In genomic region chr2:71168461-71169021, GRCm38 (mm10) we compare ENCODE assay signal across 12 mouse cellular contexts. TPM values are rescaled to one million over a fixed set of nuclear protein-coding genes. Genes with fewer than 3 reads are reported as not detected.
A peak's percentile ranks its signal among the peaks of the same experiment; 100 is the strongest.
DNase-seq lines count a peak whose midpoint lies in the region; ATAC-seq lines count a peak whose summit lies in the region.
"Had no signal": no experiment of that assay in that cellular context is flagged by ENCODE, and none has a peak within 500 bp of the region (broad histone marks: within the 10 kb centered on the region; RNA-seq: fewer than 3 reads in every experiment).

No protein-coding gene starts in this region.

- 47% methylated on average over 10 of the region's 10 CpGs for WGBS in forebrain, embryonic 11.5 days
- WGBS in forebrain, embryonic 10.5 days = 66% methylated on average over 10 of the region's 10 CpGs
- WGBS in midbrain, embryonic 11.5 days = 28% methylated on average over 10 of the region's 10 CpGs
- WGBS in midbrain, embryonic 10.5 days = 61% methylated on average over 10 of the region's 10 CpGs
- WGBS in forebrain, embryonic 15.5 days = 13% methylated on average over 10 of the region's 10 CpGs
- 13% methylated on average over 10 of the region's 10 CpGs for WGBS in midbrain, embryonic 16.5 days
- 54% methylated on average over 10 of the region's 10 CpGs for WGBS in kidney, embryonic 15.5 days

- no peaks in the 10 kb centered on the region for H3K9me3 ChIP-seq in forebrain, embryonic 11.5 days (ENCODE audit: control insufficient read depth, low read length)
- H3K9me3 ChIP-seq in forebrain, embryonic 10.5 days = no peaks in the 10 kb centered on the region
- H3K9me3 ChIP-seq in midbrain, embryonic 11.5 days (ENCODE audit: control insufficient read depth, low read length) = no peaks in the 10 kb centered on the region
- H3K9me3 ChIP-seq in midbrain, embryonic 10.5 days (replicated peaks) = no peaks in the 10 kb centered on the region
- H3K9me3 ChIP-seq in forebrain, embryonic 15.5 days = no peaks in the 10 kb centered on the region
- no peaks in the 10 kb centered on the region for H3K9me3 ChIP-seq in midbrain, embryonic 16.5 days (replicated peaks; ENCODE audit: control insufficient read depth, low read length, poor library complexity, severe bottlenecking)
- H3K9me3 ChIP-seq in kidney, embryonic 15.5 days (replicated peaks) = no peaks in the 10 kb centered on the region

- H3K4me1 ChIP-seq in forebrain, embryonic 11.5 days (replicated peaks; ENCODE audit: control insufficient read depth, insufficient read depth, low read length) = no peaks in the 10 kb centered on the region
- peaks cover 13% of the 10 kb centered on the region for H3K4me1 ChIP-seq in forebrain, embryonic 10.5 days
- H3K4me1 ChIP-seq in midbrain, embryonic 11.5 days (ENCODE audit: control insufficient read depth, insufficient read depth, low read length) = peaks cover 5% of the 10 kb centered on the region; the same call in 1 of the 2 replicates
- peaks cover 16% of the 10 kb centered on the region for H3K4me1 ChIP-seq in midbrain, embryonic 10.5 days
- peaks cover 8% of the 10 kb centered on the region; the same call in 1 of the 2 replicates for H3K4me1 ChIP-seq in forebrain, embryonic 15.5 days
- peaks cover 8% of the 10 kb centered on the region for H3K4me1 ChIP-seq in midbrain, embryonic 16.5 days (ENCODE audit: control insufficient read depth, insufficient read depth, low read length)
- H3K4me1 ChIP-seq in kidney, embryonic 15.5 days = 0 out of 2 replicates have a peak, but pooled peaks cover 2% of the 10 kb centered on the region

- DNase-seq in forebrain, embryonic 11.5 days (ENCODE audit: low spot score) = no peak
- no peak for DNase-seq in forebrain, embryonic 10.5 days (ENCODE audit: extremely low spot score, low spot score)
- DNase-seq in midbrain, embryonic 11.5 days (ENCODE audit: low spot score, missing footprints) = peak; percentile 87
- DNase-seq in midbrain, embryonic 10.5 days (ENCODE audit: low spot score) = no peak
- no peak for DNase-seq in spleen, adult 12 weeks (ENCODE audit: low spot score)
- DNase-seq: gastrocnemius, postnatal 25 days; kidney, adult 8-10 months; liver, postnatal 0 days had no signal

- no peaks in the 10 kb centered on the region for H3K36me3 ChIP-seq in forebrain, embryonic 11.5 days (ENCODE audit: control insufficient read depth, insufficient read depth, low read length)
- no peaks in the 10 kb centered on the region for H3K36me3 ChIP-seq in forebrain, embryonic 10.5 days (replicated peaks)
- H3K36me3 ChIP-seq in midbrain, embryonic 11.5 days (ENCODE audit: control insufficient read depth, insufficient read depth, low read length) = no peaks in the 10 kb centered on the region
- H3K36me3 ChIP-seq in midbrain, embryonic 10.5 days = no peaks in the 10 kb centered on the region
- no peaks in the 10 kb centered on the region for H3K36me3 ChIP-seq in forebrain, embryonic 15.5 days
- H3K36me3 ChIP-seq in midbrain, embryonic 16.5 days (ENCODE audit: control insufficient read depth, insufficient read depth, low read length) = no peaks in the 10 kb centered on the region
- H3K36me3 ChIP-seq in kidney, embryonic 15.5 days = no peaks in the 10 kb centered on the region

- H3K27ac ChIP-seq in forebrain, embryonic 11.5 days (ENCODE audit: low read depth, low read length) = no peak overlapping the region
- no peak overlapping the region for H3K27ac ChIP-seq in forebrain, embryonic 10.5 days
- H3K27ac ChIP-seq in midbrain, embryonic 11.5 days (ENCODE audit: low read depth, low read length) = peak overlapping the region; percentile 22; the same call in 1 of the 2 replicates
- H3K27ac ChIP-seq in midbrain, embryonic 10.5 days (replicated peaks) = no peak overlapping the region
- peak overlapping the region; percentile 29; the same call in 1 of the 2 replicates for H3K27ac ChIP-seq in forebrain, embryonic 15.5 days (replicated peaks)
- H3K27ac ChIP-seq in midbrain, embryonic 16.5 days (ENCODE audit: low read length) = no peak overlapping the region
- no peak overlapping the region for H3K27ac ChIP-seq in kidney, embryonic 15.5 days

- no peaks in the 10 kb centered on the region for H3K27me3 ChIP-seq in forebrain, embryonic 11.5 days (ENCODE audit: control insufficient read depth, insufficient read depth, low read length)
- H3K27me3 ChIP-seq in forebrain, embryonic 10.5 days (ENCODE audit: poor library complexity, severe bottlenecking) = no peaks in the 10 kb centered on the region
- no peaks in the 10 kb centered on the region for H3K27me3 ChIP-seq in midbrain, embryonic 11.5 days (ENCODE audit: control insufficient read depth, insufficient read depth, low read length)
- H3K27me3 ChIP-seq in midbrain, embryonic 10.5 days (ENCODE audit: low read depth, poor library complexity, severe bottlenecking) = no peaks in the 10 kb centered on the region
- H3K27me3 ChIP-seq in forebrain, embryonic 15.5 days = no peaks in the 10 kb centered on the region
- no peaks in the 10 kb centered on the region for H3K27me3 ChIP-seq in midbrain, embryonic 16.5 days (ENCODE audit: control insufficient read depth, insufficient read depth, low read depth, low read length)
- 0 out of 2 replicates have a peak, but pooled peaks cover 2% of the 10 kb centered on the region for H3K27me3 ChIP-seq in kidney, embryonic 15.5 days

- ATAC-seq in forebrain, embryonic 11.5 days (replicated peaks; ENCODE audit: low FRiP score) = peak; percentile 65; the same call in 1 of the 2 replicates
- peak; percentile 54; the same call in 1 of the 2 replicates for ATAC-seq in midbrain, embryonic 11.5 days (ENCODE audit: low FRiP score)
- no peak for ATAC-seq in forebrain, embryonic 15.5 days (replicated peaks)
- ATAC-seq in midbrain, embryonic 16.5 days = no peak
- ATAC-seq in kidney, embryonic 15.5 days (replicated peaks; ENCODE audit: low FRiP score) = no peak
- ATAC-seq: liver, postnatal 0 days had no signal

- H3K9ac ChIP-seq in forebrain, embryonic 11.5 days (ENCODE audit: low read length) = no peak overlapping the region
- no peak overlapping the region for H3K9ac ChIP-seq in midbrain, embryonic 11.5 days (ENCODE audit: low read length)
- no peak overlapping the region for H3K9ac ChIP-seq in forebrain, embryonic 15.5 days (replicated peaks)
- no peak overlapping the region for H3K9ac ChIP-seq in midbrain, embryonic 16.5 days (ENCODE audit: low read depth, low read length)
- H3K9ac ChIP-seq in kidney, embryonic 15.5 days = no peak overlapping the region
- H3K9ac ChIP-seq: liver, postnatal 0 days had no signal

- H3K4me2 ChIP-seq in forebrain, embryonic 11.5 days (ENCODE audit: low read depth, low read length, severe bottlenecking) = no peak overlapping the region
- no peak overlapping the region for H3K4me2 ChIP-seq in midbrain, embryonic 11.5 days
- H3K4me2 ChIP-seq in forebrain, embryonic 15.5 days (replicated peaks) = no peak overlapping the region
- H3K4me2 ChIP-seq in midbrain, embryonic 16.5 days (ENCODE audit: low read length) = 0 out of 2 replicates have a peak overlapping the region, but pooled peaks have one; percentile 14
- H3K4me2 ChIP-seq in kidney, embryonic 15.5 days = no peak overlapping the region
- H3K4me2 ChIP-seq: heart, embryonic 11.5 days had no signal

- no peak overlapping the region for H3K4me3 ChIP-seq in forebrain, embryonic 11.5 days (ENCODE audit: low read depth, low read length)
- no peak overlapping the region for H3K4me3 ChIP-seq in forebrain, embryonic 10.5 days
- no peak overlapping the region for H3K4me3 ChIP-seq in midbrain, embryonic 11.5 days (ENCODE audit: low read depth, low read length)
- no peak overlapping the region for H3K4me3 ChIP-seq in midbrain, embryonic 10.5 days
- no peak overlapping the region for H3K4me3 ChIP-seq in forebrain, embryonic 15.5 days
- H3K4me3 ChIP-seq in midbrain, embryonic 16.5 days (ENCODE audit: low read depth, low read length) = no peak overlapping the region
- no peak overlapping the region for H3K4me3 ChIP-seq in kidney, embryonic 15.5 days (replicated peaks)

RNA-seq across cellular contexts. Expression of gene Dync1i2, which starts 43.0 kb away (rescaled TPM):
- polyA plus RNA-seq in forebrain, embryonic 11.5 days (2014; fragmentation: Nextera tagmentation; extraction: Ambion mirVana) = 156 and 161 TPM in 2 replicates
- polyA plus RNA-seq in forebrain, embryonic 10.5 days (2016; fragmentation: Nextera tagmentation; extraction: Ambion mirVana) = 102 and 111 TPM in 2 replicates
- polyA plus RNA-seq in midbrain, embryonic 11.5 days (2014; fragmentation: Nextera tagmentation; extraction: Ambion mirVana) = 189 and 206 TPM in 2 replicates
- 118 and 143 TPM in 2 replicates for polyA plus RNA-seq in midbrain, embryonic 10.5 days (2016; fragmentation: Nextera tagmentation; extraction: Ambion mirVana)
- 175 and 190 TPM in 2 replicates for polyA plus RNA-seq in forebrain, embryonic 15.5 days (2015; fragmentation: Nextera tagmentation; extraction: Ambion mirVana)
- polyA plus RNA-seq in midbrain, embryonic 16.5 days (2015; fragmentation: Nextera tagmentation; extraction: Ambion mirVana) = 190 and 199 TPM in 2 replicates
- 83.2 and 85.6 TPM in 2 replicates for polyA plus RNA-seq in kidney, embryonic 15.5 days (2015; fragmentation: Nextera tagmentation; extraction: Ambion mirVana)

RNA-seq across cellular contexts. Expression of gene Cybrd1, which starts 50.8 kb away (rescaled TPM):
- 0.20 and 0.33 TPM in 2 replicates for polyA plus RNA-seq in forebrain, embryonic 11.5 days (2014; fragmentation: Nextera tagmentation; extraction: Ambion mirVana)
- 0.25 and 0.27 TPM in 2 replicates for polyA plus RNA-seq in forebrain, embryonic 10.5 days (2016; fragmentation: Nextera tagmentation; extraction: Ambion mirVana)
- 0.22 and 0.26 TPM in 2 replicates for polyA plus RNA-seq in midbrain, embryonic 11.5 days (2014; fragmentation: Nextera tagmentation; extraction: Ambion mirVana)
- 0.23 and 0.30 TPM in 2 replicates for polyA plus RNA-seq in midbrain, embryonic 10.5 days (2016; fragmentation: Nextera tagmentation; extraction: Ambion mirVana)
- polyA plus RNA-seq in forebrain, embryonic 15.5 days (2015; fragmentation: Nextera tagmentation; extraction: Ambion mirVana) = 1.0 and 1.5 TPM in 2 replicates
- 2.2 and 3.5 TPM in 2 replicates for polyA plus RNA-seq in midbrain, embryonic 16.5 days (2015; fragmentation: Nextera tagmentation; extraction: Ambion mirVana)
- polyA plus RNA-seq in kidney, embryonic 15.5 days (2015; fragmentation: Nextera tagmentation; extraction: Ambion mirVana) = 1.5 and 1.8 TPM in 2 replicates

Comparison
In these comparisons a context has a peak if more than half of its experiments do, and no peak if none do; other contexts are left out.
1. ATAC-seq: peak in forebrain, embryonic 11.5 days (single experiment) and midbrain, embryonic 11.5 days (single experiment); none in forebrain, embryonic 15.5 days (single experiment), midbrain, embryonic 16.5 days (single experiment) and kidney, embryonic 15.5 days (single experiment).
2. H3K27ac ChIP-seq: peak in midbrain, embryonic 11.5 days (single experiment) and forebrain, embryonic 15.5 days (single experiment); none in forebrain, embryonic 11.5 days (single experiment), forebrain, embryonic 10.5 days (single experiment), midbrain, embryonic 10.5 days (single experiment), midbrain, embryonic 16.5 days (single experiment) and kidney, embryonic 15.5 days (single experiment).